Mouse (Mus musculus) left cerebral cortex, adult 8-10 months (tissue): Measurements from ENCODE around the gene Ddx6. TPM values are rescaled to one million over a fixed set of nuclear protein-coding genes. Genes with fewer than 3 reads are reported as not detected.
A peak's percentile ranks its signal among the peaks of the same experiment; 100 is the strongest.
"Not testable (repeated sequence)": the region's sequence is repeated elsewhere in the genome, so short reads cannot be mapped to it uniquely, and the experiment has no call there.

Experiments used
- DNase-seq, 2 experiments: peaks; one replicate each; pipeline ENCODE4 v3.0.0; 2022; ENCODE audit warnings: low spot score in 2 of 2
- total RNA-seq, 4 experiments: library from RNA; stranded (reverse); gene quantifications; 2 replicates each; pipeline ENCODE4 v1.2.4; 2022

The Ddx6 gene
- total RNA-seq, 4 experiments from 2014 or later: 137 to 157 (median 145) TPM

- no peak for DNase-seq
Measured at GRCm38 (mm10) chr9:44593886-44594285, 10.8 kb upstream of the Ddx6 start.

DNA sequence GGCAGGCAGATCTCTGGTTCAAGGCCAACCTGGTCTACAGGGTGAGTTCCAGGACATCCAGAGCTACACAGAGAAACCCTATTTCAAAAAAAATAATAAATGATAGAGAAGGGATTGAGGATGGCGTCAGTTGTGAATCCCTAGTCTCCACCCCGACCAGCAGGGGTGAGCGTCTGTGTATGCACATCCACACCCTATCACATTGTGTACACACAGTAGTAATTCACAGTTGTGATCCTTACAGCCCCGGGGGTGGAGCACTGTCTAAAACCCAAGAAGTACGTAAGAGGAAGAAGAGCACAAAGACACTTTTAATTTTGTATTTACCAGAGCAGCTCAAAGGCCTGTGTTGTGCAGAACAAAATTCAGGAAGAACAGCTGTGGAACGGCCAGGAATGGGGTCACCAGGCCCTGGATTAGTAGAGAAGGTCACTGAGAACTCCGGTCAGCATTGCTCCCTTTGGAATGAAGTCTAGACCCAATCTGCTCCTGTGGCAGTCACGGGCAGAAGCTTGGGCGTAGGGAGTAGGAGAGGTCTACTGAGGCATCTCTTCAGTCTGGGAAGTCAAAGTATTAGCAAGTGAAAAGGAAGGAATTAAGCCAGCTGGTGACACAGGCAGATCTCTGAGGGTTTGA lies 9.7 kb upstream of the Ddx6 start:
- DNase-seq: no peak

- no peak for DNase-seq
Measured at GRCm38 (mm10) chr9:44595537-44595930, 9.2 kb upstream of the Ddx6 start.

GRCm38 (mm10) chr9:44597742-44598141 lies 7.0 kb upstream of the Ddx6 start:
- no peak for DNase-seq

DNA sequence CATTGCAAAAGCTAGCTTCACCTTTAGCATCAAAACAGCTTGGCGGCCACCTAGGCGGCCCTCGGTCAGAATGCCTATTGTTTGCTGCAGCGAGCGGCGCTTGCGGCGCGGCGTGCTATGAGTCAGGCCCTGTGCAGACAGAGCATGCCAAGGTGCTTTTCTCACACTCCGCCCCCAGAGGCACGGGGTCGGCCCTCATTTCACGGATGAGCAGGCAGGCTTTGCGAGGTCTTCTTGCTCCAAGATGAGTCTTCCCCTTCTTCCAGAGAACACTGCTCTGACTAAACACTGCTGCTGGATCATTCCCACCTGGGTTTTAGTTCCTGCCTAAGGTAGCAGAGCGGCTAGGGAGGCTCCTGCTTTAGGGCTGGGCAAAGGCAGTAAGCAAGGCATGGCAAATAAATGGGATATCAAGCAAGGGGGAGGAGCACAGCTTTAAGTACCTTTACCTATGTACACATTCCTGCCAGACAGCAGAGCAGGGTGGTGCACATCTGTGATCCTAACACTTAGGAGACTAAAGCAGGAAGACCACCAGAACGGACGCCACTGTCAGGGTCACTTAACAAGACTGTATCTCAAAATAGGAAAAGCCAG lies 5.7 kb upstream of the Ddx6 start:
- DNase-seq: peak in 1 of 2 experiments; percentile 15

- DNase-seq: no peak
Measured at GRCm38 (mm10) chr9:44599616-44600015, 5.1 kb upstream of the Ddx6 start.

GRCm38 (mm10) chr9:44600801-44601200 lies 3.9 kb upstream of the Ddx6 start:
- DNase-seq: no peak

DNA sequence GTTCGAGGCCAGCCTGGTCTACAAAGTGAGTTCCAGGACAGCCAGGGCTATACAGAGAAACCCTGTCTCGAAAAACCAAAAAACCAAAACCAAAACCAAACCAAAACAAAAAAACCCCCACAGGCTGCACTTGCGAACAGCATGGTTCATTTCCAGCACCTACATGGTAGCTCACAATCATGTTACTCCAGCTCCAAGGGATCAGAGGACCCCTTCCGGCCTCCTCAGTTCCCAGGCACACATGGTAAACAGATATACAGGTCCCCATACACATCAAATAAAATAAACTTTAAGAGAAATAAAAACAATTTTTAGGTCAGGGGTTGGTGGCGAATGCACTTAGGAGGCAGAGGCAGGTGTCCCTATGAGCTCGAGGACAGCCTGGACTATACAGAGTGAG lies 1.9 kb upstream of the Ddx6 start:
- DNase-seq: no peak

DNA sequence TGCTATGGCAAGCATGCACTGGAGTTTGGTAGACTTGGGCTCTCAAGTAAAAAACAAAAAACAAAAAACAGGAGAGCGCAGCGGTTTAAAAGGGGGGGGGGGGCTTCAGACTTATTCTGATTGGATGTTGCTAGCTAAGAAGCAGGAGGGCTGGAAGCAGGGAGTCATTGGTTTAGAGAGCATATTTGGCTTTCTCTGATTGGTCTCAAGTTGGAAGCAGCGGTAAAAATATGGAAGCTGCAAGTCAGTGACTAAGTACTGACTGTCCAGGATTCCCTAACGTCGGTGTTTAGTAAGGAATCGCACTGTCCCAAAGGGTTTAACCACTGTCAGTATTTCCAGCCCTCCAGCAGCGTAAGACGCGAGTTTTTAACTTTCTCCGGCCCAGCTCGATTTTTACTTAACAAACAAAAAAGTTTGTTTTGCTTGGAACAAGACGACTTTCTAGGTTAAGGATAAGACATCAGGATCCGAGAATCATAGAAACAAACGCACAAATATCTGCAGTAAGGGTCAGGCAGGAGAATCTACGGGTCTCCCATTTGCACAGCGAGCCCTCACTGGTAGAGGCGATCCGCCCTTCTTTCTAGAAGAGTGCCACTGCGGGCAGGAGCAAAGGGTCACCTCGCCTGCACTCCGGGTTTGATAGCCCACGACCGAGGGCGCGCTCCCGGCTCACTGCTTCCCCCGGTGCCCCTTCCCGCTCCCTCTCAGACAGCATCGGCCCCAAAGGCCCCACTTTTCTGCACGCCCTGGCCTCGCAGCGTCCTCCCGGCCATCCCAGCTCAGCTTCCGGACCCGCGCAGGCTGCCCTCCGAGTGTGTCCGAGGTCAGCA lies 1.0 kb upstream of the Ddx6 start:
- DNase-seq: peak; percentile 28 to 34

GRCm38 (mm10) chr9:44604290-44604778 lies 358 bp upstream of the Ddx6 start:
- peak; percentile 68 to 73 for DNase-seq

- no peak for DNase-seq
Measured at GRCm38 (mm10) chr9:44605616-44606165, 999 bp downstream of the Ddx6 start.

DNA sequence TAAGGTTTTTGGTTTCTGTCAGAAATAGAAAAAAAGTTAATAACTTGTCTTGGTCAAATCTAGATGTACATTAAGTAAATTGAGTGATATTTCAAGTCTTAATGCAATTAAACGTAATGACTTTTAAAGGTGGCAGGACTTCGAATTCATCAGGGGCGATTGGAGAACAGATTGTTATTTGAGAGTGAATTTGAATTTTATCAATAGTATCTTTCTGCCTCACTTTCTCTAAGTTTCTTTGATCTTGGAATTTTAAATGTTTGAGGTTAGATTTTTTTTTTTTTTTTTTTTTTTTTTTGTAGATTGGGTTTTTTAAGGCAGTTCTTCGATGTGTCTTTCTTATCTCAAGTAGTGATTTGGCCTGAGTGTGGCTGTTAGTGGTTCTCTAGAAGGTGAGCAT lies 2.0 kb downstream of the Ddx6 start:
- no peak for DNase-seq

DNA sequence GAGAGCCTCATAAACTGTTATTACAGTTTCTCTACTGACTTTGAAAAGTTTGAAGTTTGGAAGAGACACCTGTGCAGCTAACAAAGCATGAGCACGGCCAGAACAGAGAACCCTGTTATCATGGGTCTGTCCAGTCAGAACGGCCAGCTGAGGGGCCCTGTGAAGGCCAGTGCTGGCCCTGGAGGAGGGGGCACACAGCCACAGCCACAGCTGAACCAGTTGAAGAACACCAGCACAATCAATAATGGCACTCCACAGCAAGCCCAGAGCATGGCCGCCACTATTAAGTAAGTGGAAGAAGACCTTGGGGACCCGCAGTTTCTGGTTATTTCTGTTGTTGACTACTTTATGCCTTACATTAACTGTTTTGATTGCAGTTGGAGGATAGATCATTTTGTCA lies 2.6 kb downstream of the Ddx6 start:
- DNase-seq: no peak

DNA sequence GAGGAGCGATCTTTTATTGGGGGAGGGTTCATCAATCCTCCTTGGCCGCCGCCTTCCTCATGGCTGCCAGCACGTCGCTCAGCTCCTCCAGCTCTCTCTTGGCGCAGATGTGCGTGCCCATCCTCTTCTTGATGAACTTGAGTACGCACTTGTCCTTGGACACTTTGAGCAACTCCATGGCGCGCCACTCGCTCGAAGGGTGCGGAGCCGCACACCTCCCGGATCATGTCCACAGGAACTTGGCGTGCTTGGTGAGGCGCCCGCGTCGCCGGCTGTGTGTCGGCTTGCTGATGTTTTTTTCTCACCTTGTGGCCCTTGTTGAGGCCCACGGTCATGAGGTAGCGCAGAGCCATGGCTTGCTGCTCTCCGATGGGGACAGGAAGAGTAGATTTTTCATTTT lies 5.7 kb downstream of the Ddx6 start:
- DNase-seq: no peak

DNA sequence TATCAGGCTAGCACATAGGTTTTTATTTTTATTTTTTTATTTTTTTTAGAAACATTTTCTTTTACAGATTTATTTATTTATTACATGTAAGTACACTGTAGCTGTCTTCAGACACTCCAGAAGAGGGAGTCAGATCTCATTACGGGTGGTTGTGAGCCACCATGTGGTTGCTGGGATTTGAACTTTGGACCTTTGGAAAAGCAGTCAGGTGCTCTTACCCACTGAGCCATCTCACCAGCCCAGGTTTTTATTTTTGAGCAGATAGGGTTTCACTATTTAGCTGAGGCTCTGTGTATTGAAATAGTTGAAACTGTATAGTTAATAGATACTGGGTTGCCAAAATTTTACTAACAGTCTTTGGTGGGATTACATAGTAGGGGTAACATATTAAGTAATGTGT lies 8.4 kb downstream of the Ddx6 start:
- not testable (repeated sequence) for DNase-seq

DNA sequence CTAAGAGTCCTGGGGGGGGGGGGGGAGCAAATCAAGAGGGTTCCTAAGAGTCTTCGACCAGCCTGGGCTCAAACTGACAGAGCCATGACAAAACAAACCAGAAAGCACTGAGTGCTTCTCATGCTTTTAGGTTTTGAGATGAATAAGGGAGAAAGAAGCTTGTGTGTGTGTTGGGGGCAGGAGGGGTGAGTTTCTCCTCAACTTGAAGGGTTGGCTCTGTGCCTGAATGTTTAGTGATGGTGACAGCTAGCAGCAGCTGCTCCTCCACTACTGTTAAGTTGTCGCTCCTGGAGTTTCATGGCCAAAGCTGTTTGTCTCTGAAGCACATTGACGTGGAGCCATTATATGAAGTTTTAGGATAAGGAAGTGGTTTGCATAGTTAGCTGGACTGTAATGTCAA lies 16.4 kb downstream of the Ddx6 start:
- DNase-seq: no peak

GRCm38 (mm10) chr9:44624390-44624789 lies 19.7 kb downstream of the Ddx6 start:
- no peak for DNase-seq

- no peak for DNase-seq
Measured at GRCm38 (mm10) chr9:44626268-44626667, 21.6 kb downstream of the Ddx6 start.

DNA sequence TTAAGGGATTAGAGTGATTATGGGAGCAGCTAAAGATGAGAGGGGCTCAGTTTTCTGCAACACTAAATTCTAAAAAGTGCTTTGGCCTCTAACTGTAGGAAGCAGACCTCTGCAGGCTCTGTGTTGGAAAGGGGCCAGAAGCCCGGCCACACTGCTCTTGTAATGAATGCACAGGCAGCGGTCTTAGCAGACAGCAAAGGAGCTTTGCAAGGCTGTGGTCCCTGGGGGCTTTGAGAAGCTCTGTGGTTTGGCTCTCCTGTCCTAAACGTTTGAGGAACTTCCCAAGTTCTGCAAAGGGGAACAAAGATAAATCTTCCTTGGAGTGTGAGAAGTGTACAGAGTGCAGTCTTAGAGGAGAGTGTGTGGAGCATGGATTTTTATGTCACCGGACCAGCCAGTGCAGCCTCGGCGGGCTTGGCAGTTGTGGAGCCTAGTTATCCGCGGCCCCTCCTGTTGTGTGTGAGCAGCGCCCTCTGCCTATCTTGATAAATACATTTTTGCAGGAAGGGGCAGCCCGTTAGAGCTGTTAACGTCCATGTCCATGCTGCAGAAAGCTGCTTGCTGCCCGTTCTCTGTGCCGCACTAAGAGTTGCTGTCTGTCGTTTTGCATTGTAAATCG lies 33.0 kb downstream of the Ddx6 start:
- no peak for DNase-seq

- DNase-seq: not testable (repeated sequence)
Measured at GRCm38 (mm10) chr9:44638726-44639125, 34.0 kb downstream of the Ddx6 start.

- DNase-seq: not testable (repeated sequence)
Measured at GRCm38 (mm10) chr9:44640028-44640427, 35.3 kb downstream of the Ddx6 start.
